Mouse (Mus musculus): ENCODE measurements around the gene Vegfb. TPM values are rescaled to one million over a fixed set of nuclear protein-coding genes. Genes with fewer than 3 reads are reported as not detected.
A peak's percentile ranks its signal among the peaks of the same experiment; 100 is the strongest.

The Vegfb gene
- polyA plus RNA-seq (2014; fragmentation: Nextera tagmentation; extraction: Ambion mirVana): 52.0 and 60.9 TPM in 2 replicates

- 2% methylated on average over 73 of the region's 85 CpGs for WGBS
- Histone ChIP-seq H3K9ac (replicated peaks; ENCODE audit: low read depth, low read length) (peak within 1 kb of the TSS; percentile 89), H3K4me1 (ENCODE audit: control insufficient read depth, insufficient read depth, low read length) (peaks cover 6% of the 10 kb centered on the region; the same call in 1 of the 2 replicates), H3K36me3 (ENCODE audit: control insufficient read depth, insufficient read depth, low read length) (peaks cover 3% of the 10 kb centered on the region; the same call in 1 of the 2 replicates), H3K9me3 (ENCODE audit: control insufficient read depth, low read length) (no peaks in the 10 kb centered on the region), H3K4me2 (ENCODE audit: low read depth, low read length) (peak within 1 kb of the TSS; percentile 69), H3K27me3 (ENCODE audit: control insufficient read depth, insufficient read depth, low read length) (no peaks in the 10 kb centered on the region), H3K27ac (ENCODE audit: low read depth, low read length) (peak within 1 kb of the TSS; percentile 73), H3K4me3 (ENCODE audit: low read depth, low read length) (peak within 1 kb of the TSS; percentile 70)
- ATAC-seq (ENCODE audit: low read depth): peak; percentile 50
Measured at GRCm38 (mm10) chr19:6987061-6987903, at the start of gene Vegfb. TSS of gene Vegfb (minus strand) at chr19:6987651.

GRCm38 (mm10) chr19:7034006-7034405 is 46.6 kb upstream of the Vegfb start:
- H3K9ac ChIP-seq (replicated peaks; ENCODE audit: low read depth, low read length): no peak overlapping the region
- peaks cover 18% of the 10 kb centered on the region for H3K4me1 ChIP-seq (ENCODE audit: control insufficient read depth, insufficient read depth, low read length)
- H3K9me3 ChIP-seq (ENCODE audit: control insufficient read depth, low read length): no peaks in the 10 kb centered on the region
- no peak for ATAC-seq (ENCODE audit: low read depth)
- H3K27ac ChIP-seq (ENCODE audit: low read depth, low read length): no peak overlapping the region
- H3K4me2 ChIP-seq (ENCODE audit: low read depth, low read length): no peak overlapping the region
- no peaks in the 10 kb centered on the region for H3K27me3 ChIP-seq (ENCODE audit: control insufficient read depth, insufficient read depth, low read length)
- 95% methylated on average over 5 of the region's 5 CpGs for WGBS
- H3K4me3 ChIP-seq (ENCODE audit: low read depth, low read length): no peak overlapping the region
- peaks cover 57% of the 10 kb centered on the region for H3K36me3 ChIP-seq (ENCODE audit: control insufficient read depth, insufficient read depth, low read length)

GRCm38 (mm10) chr19:7029531-7029930 is 42.1 kb upstream of the Vegfb start:
- ATAC-seq (ENCODE audit: low read depth): no peak
- peaks cover 88% of the 10 kb centered on the region for H3K36me3 ChIP-seq (ENCODE audit: control insufficient read depth, insufficient read depth, low read length)
- no peaks in the 10 kb centered on the region for H3K9me3 ChIP-seq (ENCODE audit: control insufficient read depth, low read length)
- no peak overlapping the region for H3K4me3 ChIP-seq (ENCODE audit: low read depth, low read length)
- no peak overlapping the region for H3K4me2 ChIP-seq (ENCODE audit: low read depth, low read length)
- no peaks in the 10 kb centered on the region for H3K27me3 ChIP-seq (ENCODE audit: control insufficient read depth, insufficient read depth, low read length)
- no peaks in the 10 kb centered on the region for H3K4me1 ChIP-seq (ENCODE audit: control insufficient read depth, insufficient read depth, low read length)
- WGBS: 97% methylated on average over 5 of the region's 5 CpGs
- no peak overlapping the region for H3K9ac ChIP-seq (replicated peaks; ENCODE audit: low read depth, low read length)
- no peak overlapping the region for H3K27ac ChIP-seq (ENCODE audit: low read depth, low read length)

- Histone ChIP-seq H3K4me1 (ENCODE audit: control insufficient read depth, insufficient read depth, low read length) (no peaks in the 10 kb centered on the region), H3K9me3 (ENCODE audit: control insufficient read depth, low read length) (no peaks in the 10 kb centered on the region), H3K4me3 (ENCODE audit: low read depth, low read length) (no peak overlapping the region), H3K27ac (ENCODE audit: low read depth, low read length) (no peak overlapping the region; the same call in 1 of the 2 replicates), H3K27me3 (ENCODE audit: control insufficient read depth, insufficient read depth, low read length) (no peaks in the 10 kb centered on the region), H3K36me3 (ENCODE audit: control insufficient read depth, insufficient read depth, low read length) (peaks cover 47% of the 10 kb centered on the region), H3K4me2 (ENCODE audit: low read depth, low read length) (no peak overlapping the region), H3K9ac (replicated peaks; ENCODE audit: low read depth, low read length) (no peak overlapping the region)
- no peak; the same call in 1 of the 2 replicates for ATAC-seq (ENCODE audit: low read depth)
- 45% methylated on average over 3 of the region's 3 CpGs for WGBS
Measured at GRCm38 (mm10) chr19:7020224-7020641, 32.8 kb upstream of the Vegfb start.

- no peak within 1 kb of the TSS for H3K9ac ChIP-seq (replicated peaks; ENCODE audit: low read depth, low read length)
- H3K4me3 ChIP-seq (ENCODE audit: low read depth, low read length): no peak within 1 kb of the TSS
- no peaks in the 10 kb centered on the region for H3K27me3 ChIP-seq (ENCODE audit: control insufficient read depth, insufficient read depth, low read length)
- H3K27ac ChIP-seq (ENCODE audit: low read depth, low read length): no peak within 1 kb of the TSS; the same call in 1 of the 2 replicates
- ATAC-seq (ENCODE audit: low read depth): no peak
- H3K36me3 ChIP-seq (ENCODE audit: control insufficient read depth, insufficient read depth, low read length): peaks cover 36% of the 10 kb centered on the region
- H3K4me1 ChIP-seq (ENCODE audit: control insufficient read depth, insufficient read depth, low read length): no peaks in the 10 kb centered on the region
- 81% methylated on average over 5 of the region's 5 CpGs for WGBS
- no peaks in the 10 kb centered on the region for H3K9me3 ChIP-seq (ENCODE audit: control insufficient read depth, low read length)
- H3K4me2 ChIP-seq (ENCODE audit: low read depth, low read length): no peak within 1 kb of the TSS
Measured at GRCm38 (mm10) chr19:7019191-7019590, 31.7 kb upstream of the Vegfb start, which contains the start of gene Fermt3. TSS of gene Fermt3 (minus strand) at chr19:7019469.

- peaks cover 31% of the 10 kb centered on the region for H3K36me3 ChIP-seq (ENCODE audit: control insufficient read depth, insufficient read depth, low read length)
- WGBS: 92% methylated on average over 11 of the region's 11 CpGs
- no peak for ATAC-seq (ENCODE audit: low read depth)
Measured at GRCm38 (mm10) chr19:7018546-7018945, 31.1 kb upstream of the Vegfb start.

GRCm38 (mm10) chr19:7017541-7018457 is 30.3 kb upstream of the Vegfb start:
- H3K9ac ChIP-seq (replicated peaks; ENCODE audit: low read depth, low read length): no peak overlapping the region
- H3K27ac ChIP-seq (ENCODE audit: low read depth, low read length): no peak overlapping the region
- H3K9me3 ChIP-seq (ENCODE audit: control insufficient read depth, low read length): no peaks in the 10 kb centered on the region
- H3K36me3 ChIP-seq (ENCODE audit: control insufficient read depth, insufficient read depth, low read length): peaks cover 24% of the 10 kb centered on the region
- no peak for ATAC-seq (ENCODE audit: low read depth)
- WGBS: 83% methylated on average over 12 of the region's 12 CpGs
- H3K4me1 ChIP-seq (ENCODE audit: control insufficient read depth, insufficient read depth, low read length): no peaks in the 10 kb centered on the region
- no peak overlapping the region for H3K4me2 ChIP-seq (ENCODE audit: low read depth, low read length)
- no peaks in the 10 kb centered on the region for H3K27me3 ChIP-seq (ENCODE audit: control insufficient read depth, insufficient read depth, low read length)
- H3K4me3 ChIP-seq (ENCODE audit: low read depth, low read length): no peak overlapping the region

More at GRCm38 (mm10) chr19:7018546-7018945, 31.1 kb upstream of the Vegfb start:
- Histone ChIP-seq H3K4me3 (ENCODE audit: low read depth, low read length) (no peak overlapping the region), H3K4me2 (ENCODE audit: low read depth, low read length) (no peak overlapping the region), H3K27me3 (ENCODE audit: control insufficient read depth, insufficient read depth, low read length) (no peaks in the 10 kb centered on the region), H3K9ac (replicated peaks; ENCODE audit: low read depth, low read length) (no peak overlapping the region), H3K27ac (ENCODE audit: low read depth, low read length) (no peak overlapping the region), H3K4me1 (ENCODE audit: control insufficient read depth, insufficient read depth, low read length) (no peaks in the 10 kb centered on the region), H3K9me3 (ENCODE audit: control insufficient read depth, low read length) (no peaks in the 10 kb centered on the region)

- Histone ChIP-seq H3K4me3 (ENCODE audit: low read depth, low read length) (no peak overlapping the region), H3K4me1 (ENCODE audit: control insufficient read depth, insufficient read depth, low read length) (no peaks in the 10 kb centered on the region), H3K4me2 (ENCODE audit: low read depth, low read length) (no peak overlapping the region), H3K27me3 (ENCODE audit: control insufficient read depth, insufficient read depth, low read length) (no peaks in the 10 kb centered on the region), H3K9me3 (ENCODE audit: control insufficient read depth, low read length) (no peaks in the 10 kb centered on the region), H3K9ac (replicated peaks; ENCODE audit: low read depth, low read length) (no peak overlapping the region), H3K36me3 (ENCODE audit: control insufficient read depth, insufficient read depth, low read length) (peaks cover under 1% of the 10 kb centered on the region), H3K27ac (ENCODE audit: low read depth, low read length) (no peak overlapping the region)
- ATAC-seq (ENCODE audit: low read depth): no peak
- WGBS: 89% methylated on average over 18 of the region's 20 CpGs
Measured at GRCm38 (mm10) chr19:7014481-7015135, 27.2 kb upstream of the Vegfb start.
